Mouse (Mus musculus) C2C12 (cell line): ENCODE data around the gene Krtap31-1.
"Not testable (repeated sequence)": the region's sequence is repeated elsewhere in the genome, so short reads cannot be mapped to it uniquely, and the experiment has no call there.

Source experiments
- CTCF ChIP-seq: IDR thresholded peaks from one replicate; pipeline ENCODE4 v1.5.1; 2011; ENCODE audit not compliant: control insufficient read depth, insufficient read depth, insufficient read length
- FOSL1 ChIP-seq: IDR thresholded peaks from one replicate; pipeline ENCODE4 v1.8.0; 2011; ENCODE audit warnings: mild to moderate bottlenecking, low read length; ENCODE audit not compliant: poor library complexity, insufficient read depth, severe bottlenecking

DNA sequence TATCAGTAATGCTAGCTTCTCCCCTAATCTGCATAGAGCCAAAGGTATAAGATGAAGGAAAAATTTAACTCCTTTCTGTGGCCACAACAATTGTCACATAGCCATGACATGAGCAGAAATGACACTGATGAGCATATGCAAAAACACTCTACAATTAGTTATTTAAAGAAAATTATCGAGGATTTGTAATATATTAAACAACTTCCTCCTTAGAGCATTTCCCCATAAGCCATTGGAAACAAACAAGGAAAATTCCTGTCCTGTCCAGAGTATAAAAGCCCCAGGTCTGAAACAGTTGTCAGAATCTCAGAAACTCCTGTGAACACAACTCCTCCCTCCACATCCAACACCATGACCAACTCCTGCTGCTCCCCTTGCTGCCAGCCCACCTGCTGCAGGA, 43.5 kb upstream of the Krtap31-1 start, which contains the start of gene Gm11559:
- not testable (repeated sequence) for TF ChIP-seq FOSL1, CTCF
